Mouse (Mus musculus) small intestine, adult 2 months (tissue): ENCODE results near the gene Gm11733.

ENCODE experiments used
- CTCF ChIP-seq: fragments of 200-500 bp; IDR thresholded peaks from 2 replicates; pipeline ENCODE4 v1.5.1; 2012; ENCODE audit warnings: low read depth, mild to moderate bottlenecking, control low read depth, inconsistent platforms, low read length, moderate library complexity, mixed read lengths; ENCODE audit not compliant: insufficient replicate concordance, insufficient read length; ENCODE audit errors: extremely low read depth
- POLR2A ChIP-seq: fragments of 200-500 bp; IDR thresholded peaks from 2 replicates; pipeline ENCODE4 v1.6.1; 2012; ENCODE audit warnings: low read depth, mild to moderate bottlenecking, control low read depth, inconsistent platforms, low read length, moderate library complexity

DNA sequence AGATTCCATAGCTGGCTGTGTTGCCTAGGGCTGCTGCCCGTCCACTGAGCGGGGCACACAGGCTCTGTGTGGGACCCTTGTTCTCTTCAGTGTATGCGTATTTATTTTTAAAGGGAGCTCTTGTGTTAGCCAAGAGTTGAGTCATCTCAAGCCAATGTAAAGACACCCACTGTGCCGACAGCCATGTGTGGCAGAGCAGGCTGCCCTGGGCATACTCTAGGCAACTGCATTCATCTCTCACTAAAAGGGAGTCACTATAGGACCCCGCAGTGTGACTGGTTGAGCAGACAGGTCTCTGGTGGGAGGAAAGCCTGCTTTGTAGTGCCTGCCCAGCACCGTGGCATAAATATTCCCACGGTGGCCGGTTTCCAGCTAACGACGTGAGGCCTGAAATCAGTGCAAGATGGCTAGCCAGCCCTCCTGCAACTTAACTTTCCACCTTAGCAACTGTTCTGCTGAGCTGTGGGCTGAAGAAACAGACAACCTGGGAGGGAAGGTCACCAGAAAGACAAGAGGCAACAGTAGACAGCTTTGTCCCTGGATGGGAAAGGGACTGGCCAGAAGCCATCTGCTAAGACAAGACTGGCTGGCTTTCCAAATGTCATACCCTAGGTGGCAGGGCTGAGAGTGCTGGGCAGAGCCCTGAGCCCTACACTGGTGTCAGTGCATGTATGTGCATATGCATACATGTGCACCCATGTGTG, 31.7 kb downstream of the Gm11733 start:
- TF ChIP-seq POLR2A (no peak), CTCF (no peak)
